Mouse (Mus musculus) intestine, embryonic 16.5 days (tissue): ENCODE measurements around the gene Pabpc4. TPM values are rescaled to one million over a fixed set of nuclear protein-coding genes. Genes with fewer than 3 reads are reported as not detected.

ENCODE experiments used
- ATAC-seq: fragments of 200-750 bp; cut with Nextera tagmentation; 2 replicates; pipeline ENCODE4 v1.8.0; 2017; ENCODE audit warnings: moderate TSS enrichment, moderate library complexity
- H3K27ac ChIP-seq: fragments of 300-500 bp; sonication (generic); 2 replicates; pipeline ENCODE4 v1.5.1; 2014; ENCODE audit warnings: mild to moderate bottlenecking, low read length
- H3K27me3 ChIP-seq: fragments of 300-500 bp; sonication (generic); replicated peaks from 2 replicates; pipeline ENCODE4 v1.6.1; 2014; ENCODE audit warnings: low read length, control low read depth, mixed read lengths; ENCODE audit not compliant: control insufficient read depth, insufficient read depth
- H3K36me3 ChIP-seq: fragments of 300-500 bp; sonication (generic); 2 replicates; pipeline ENCODE4 v1.6.1; 2014; ENCODE audit warnings: low read length, control low read depth; ENCODE audit not compliant: control insufficient read depth, insufficient read depth
- H3K4me1 ChIP-seq: fragments of 300-500 bp; sonication (generic); 2 replicates; pipeline ENCODE4 v1.6.1; 2014; ENCODE audit warnings: low read length, control low read depth, mixed read lengths; ENCODE audit not compliant: control insufficient read depth, insufficient read depth
- H3K4me2 ChIP-seq: fragments of 300-500 bp; sonication (generic); 2 replicates; pipeline ENCODE4 v1.6.1; 2014; ENCODE audit warnings: low read depth, low read length, control low read depth
- H3K4me3 ChIP-seq: fragments of 300-500 bp; sonication (generic); 2 replicates; pipeline ENCODE4 v1.5.1; 2014; ENCODE audit warnings: mild to moderate bottlenecking, low read length
- H3K9ac ChIP-seq: fragments of 300-500 bp; sonication (generic); 2 replicates; pipeline ENCODE4 v1.6.1; 2014; ENCODE audit warnings: low read depth, low read length
- H3K9me3 ChIP-seq: fragments of 300-500 bp; sonication (generic); 2 replicates; pipeline ENCODE4 v1.6.1; 2016; ENCODE audit warnings: low read length, control low read depth; ENCODE audit not compliant: control insufficient read depth
- WGBS: fragments of 180-500 bp; shearing (Covaris S2); extraction: QIAGEN DNeasy Blood & Tissue Kit; methylation state at CpG from one replicate; pipeline ENCODE4 v1.1.7; 2014; 5-methylcytosine and 5-hydroxymethylcytosine counted together
- polyA plus RNA-seq: library from polyadenylated mRNA; unstranded; fragments of >200 nt; fragmentation: Nextera tagmentation; extraction: Ambion mirVana; gene quantifications from 2 replicates; pipeline ENCODE4 v1.2.1, GENCODE M21; 2015

The Pabpc4 gene
- polyA plus RNA-seq, 1 experiment from 2014 or later = 36.7 TPM

GRCm38 (mm10) chr4:123246221-123246620 is 15.9 kb upstream of the Pabpc4 start:
- Histone ChIP-seq H3K9me3 (no peaks in the 10 kb centered on the region), H3K27me3 (no peaks in the 10 kb centered on the region), H3K36me3 (0 out of 2 replicates have a peak, but pooled peaks cover 2% of the 10 kb centered on the region), H3K27ac (0 out of 2 replicates have a peak overlapping the region, but pooled peaks have one; percentile 3), H3K4me2 (no peak overlapping the region), H3K9ac (no peak overlapping the region), H3K4me3 (no peak overlapping the region), H3K4me1 (peaks cover 3% of the 10 kb centered on the region)
- no peak for ATAC-seq
- 85% methylated on average over 7 of the region's 7 CpGs for WGBS

DNA sequence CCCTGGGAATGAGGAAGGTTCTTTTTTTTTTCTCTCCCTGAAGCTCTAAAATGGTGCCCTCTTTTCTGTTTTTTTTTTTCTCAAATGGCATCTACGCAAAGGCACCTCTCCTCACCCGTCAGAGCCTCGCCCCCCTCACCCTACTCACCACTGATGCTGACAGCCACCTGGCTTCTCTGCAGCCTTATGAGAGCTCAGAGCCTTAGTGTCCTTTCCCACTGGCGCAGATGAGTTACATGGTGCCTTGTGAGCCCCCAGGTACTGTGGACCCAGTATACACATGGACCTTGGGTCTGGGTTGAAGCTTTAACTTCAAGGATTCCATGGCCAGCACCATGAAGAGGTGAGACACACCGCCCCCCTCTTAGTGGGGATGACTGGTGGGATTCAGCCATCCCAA is 15.5 kb upstream of the Pabpc4 start:
- H3K27me3 ChIP-seq = no peaks in the 10 kb centered on the region
- 0 out of 2 replicates have a peak, but pooled peaks cover 2% of the 10 kb centered on the region for H3K36me3 ChIP-seq
- no peaks in the 10 kb centered on the region for H3K9me3 ChIP-seq
- no peak; the same call in 1 of the 2 replicates for ATAC-seq
- no peak overlapping the region for H3K4me2 ChIP-seq
- no peak overlapping the region for H3K9ac ChIP-seq
- no peak overlapping the region for H3K4me3 ChIP-seq
- H3K27ac ChIP-seq = 0 out of 2 replicates have a peak overlapping the region, but pooled peaks have one; percentile 3
- peaks cover 3% of the 10 kb centered on the region for H3K4me1 ChIP-seq
- 87% methylated on average over 5 of the region's 5 CpGs for WGBS

DNA sequence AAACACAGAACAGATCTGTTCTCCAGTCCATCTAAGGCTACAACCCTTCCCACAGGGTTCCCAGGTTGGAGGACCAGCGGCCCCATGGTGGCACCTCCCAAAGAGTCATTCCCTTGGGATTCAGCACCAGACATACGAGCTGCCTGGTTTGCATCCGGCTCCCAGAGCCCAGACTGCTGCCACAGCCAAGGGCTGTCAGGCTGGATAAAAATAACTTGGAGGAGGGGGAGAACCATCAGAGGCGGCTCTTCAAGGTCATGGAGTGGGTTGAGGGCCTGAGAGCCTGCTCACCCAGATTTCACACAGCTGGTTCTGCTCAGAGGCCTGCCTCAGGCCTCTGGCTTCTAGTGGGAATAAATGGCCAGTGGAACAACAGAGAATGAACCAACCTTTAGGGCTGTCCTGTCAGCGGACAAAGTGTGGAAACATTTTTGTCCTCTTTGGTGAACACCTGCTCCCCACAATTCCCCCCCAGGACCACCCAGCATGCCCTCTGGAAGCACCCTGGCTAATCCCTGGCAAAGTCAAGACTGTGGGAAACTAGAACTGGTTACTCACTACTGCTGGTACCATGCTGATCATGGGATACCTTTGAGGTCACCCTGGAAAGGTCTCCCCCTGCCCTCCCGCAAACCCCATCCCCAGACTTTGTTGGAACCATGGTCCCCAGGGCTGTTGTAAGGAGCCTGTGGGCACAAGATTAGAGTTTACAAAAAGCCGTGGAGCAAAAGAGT is 14.8 kb upstream of the Pabpc4 start:
- 46% methylated on average over 7 of the region's 7 CpGs for WGBS
- Histone ChIP-seq H3K27ac (peak overlapping the region; percentile 15; the same call in 1 of the 2 replicates), H3K27me3 (no peaks in the 10 kb centered on the region), H3K9ac (no peak overlapping the region), H3K36me3 (no peaks in the 10 kb centered on the region), H3K4me3 (no peak overlapping the region), H3K4me2 (no peak overlapping the region), H3K4me1 (peaks cover 3% of the 10 kb centered on the region), H3K9me3 (no peaks in the 10 kb centered on the region)
- peak; percentile 72 for ATAC-seq

- H3K4me3 ChIP-seq = no peak overlapping the region
- no peak overlapping the region for H3K9ac ChIP-seq
- H3K27ac ChIP-seq = no peak overlapping the region
These were observed 13.1 kb upstream of the Pabpc4 start for GRCm38 (mm10) chr4:123248971-123249567.

DNA sequence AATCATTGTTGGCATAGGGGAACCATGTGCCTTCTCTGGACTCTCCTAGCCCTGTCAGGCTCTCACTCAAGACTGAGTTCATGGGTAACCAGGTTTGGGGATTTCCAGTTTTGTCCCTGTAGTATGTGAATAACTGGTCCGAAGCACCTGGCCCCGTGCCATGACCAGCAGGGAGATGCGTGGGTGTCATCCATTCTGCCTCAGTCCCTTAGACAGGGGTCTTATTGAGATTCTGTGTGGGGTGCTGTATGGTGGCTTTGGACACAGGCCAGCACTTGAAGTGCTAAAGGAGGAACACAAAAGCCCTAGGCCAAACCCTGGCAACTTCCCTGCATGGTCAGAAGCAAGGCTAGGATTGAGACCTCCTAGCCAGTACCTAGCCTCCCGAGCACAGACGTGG is 9.9 kb upstream of the Pabpc4 start:
- H3K4me1 ChIP-seq = no peaks in the 10 kb centered on the region; the same call in 1 of the 2 replicates
- H3K27ac ChIP-seq = no peak overlapping the region
- H3K36me3 ChIP-seq = no peaks in the 10 kb centered on the region
- no peak for ATAC-seq
- no peak overlapping the region for H3K4me2 ChIP-seq
- WGBS = 77% methylated on average over 5 of the region's 5 CpGs
- H3K9me3 ChIP-seq = no peaks in the 10 kb centered on the region
- H3K4me3 ChIP-seq = no peak overlapping the region
- no peaks in the 10 kb centered on the region for H3K27me3 ChIP-seq
- H3K9ac ChIP-seq = no peak overlapping the region

More at GRCm38 (mm10) chr4:123248971-123249567, 13.1 kb upstream of the Pabpc4 start:
- Histone ChIP-seq H3K4me2 (no peak overlapping the region), H3K36me3 (no peaks in the 10 kb centered on the region), H3K4me1 (peaks cover 3% of the 10 kb centered on the region), H3K9me3 (no peaks in the 10 kb centered on the region), H3K27me3 (no peaks in the 10 kb centered on the region)
- ATAC-seq = no peak
- WGBS = 65% methylated on average over 7 of the region's 7 CpGs

GRCm38 (mm10) chr4:123254617-123255016 is 7.5 kb upstream of the Pabpc4 start:
- Histone ChIP-seq H3K9ac (no peak overlapping the region), H3K9me3 (no peaks in the 10 kb centered on the region), H3K27ac (no peak overlapping the region), H3K4me1 (no peaks in the 10 kb centered on the region), H3K4me2 (no peak overlapping the region), H3K36me3 (no peaks in the 10 kb centered on the region), H3K4me3 (no peak overlapping the region), H3K27me3 (no peaks in the 10 kb centered on the region)
- ATAC-seq = peak; percentile 72; the same call in 1 of the 2 replicates
- WGBS = 14% methylated on average over 5 of the region's 5 CpGs

GRCm38 (mm10) chr4:123260071-123260746 is 1.9 kb upstream of the Pabpc4 start:
- Histone ChIP-seq H3K4me1 (peaks cover 12% of the 10 kb centered on the region), H3K9me3 (no peaks in the 10 kb centered on the region), H3K4me2 (no peak overlapping the region), H3K4me3 (no peak overlapping the region), H3K9ac (peak overlapping the region; percentile 26; the same call in 1 of the 2 replicates), H3K27ac (0 out of 2 replicates have a peak overlapping the region, but pooled peaks have one; percentile 32), H3K27me3 (no peaks in the 10 kb centered on the region), H3K36me3 (no peaks in the 10 kb centered on the region)
- peak; percentile 80 for ATAC-seq
- 28% methylated on average over 8 of the region's 8 CpGs for WGBS

DNA sequence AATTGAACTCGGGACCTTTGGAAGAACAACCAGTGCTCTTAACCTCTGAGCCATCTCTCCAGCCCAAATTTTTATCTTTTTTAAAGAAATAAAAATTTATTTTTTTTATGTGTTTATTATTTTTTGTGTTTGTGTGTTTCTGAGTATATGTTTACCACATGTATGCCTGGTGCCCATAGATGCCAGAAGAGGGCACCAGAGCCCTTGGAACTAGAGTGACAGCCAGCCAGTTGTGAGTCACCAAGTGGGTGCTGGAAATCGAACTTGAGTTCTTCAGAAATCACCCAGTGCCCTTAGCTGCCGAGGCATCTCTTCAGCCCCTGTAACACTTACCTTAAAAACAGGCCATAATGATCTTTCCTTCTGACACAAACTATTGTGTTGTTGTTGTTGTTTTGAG is 8.9 kb downstream of the Pabpc4 start:
- Histone ChIP-seq H3K4me3 (no peak overlapping the region), H3K27ac (no peak overlapping the region), H3K27me3 (no peaks in the 10 kb centered on the region), H3K9me3 (no peaks in the 10 kb centered on the region), H3K9ac (no peak overlapping the region), H3K4me2 (no peak overlapping the region), H3K36me3 (no peaks in the 10 kb centered on the region), H3K4me1 (no peaks in the 10 kb centered on the region)
- 90% methylated on average over 3 of the region's 3 CpGs for whole genome bisulfite sequencing
- ATAC-seq = no peak

GRCm38 (mm10) chr4:123280117-123280516 is 18.0 kb downstream of the Pabpc4 start:
- no peak overlapping the region for H3K9ac ChIP-seq
- H3K36me3 ChIP-seq = no peaks in the 10 kb centered on the region
- no peak for ATAC-seq
- H3K4me1 ChIP-seq = peaks cover 14% of the 10 kb centered on the region
- H3K4me2 ChIP-seq = no peak overlapping the region
- H3K4me3 ChIP-seq = no peak overlapping the region
- no peaks in the 10 kb centered on the region for H3K27me3 ChIP-seq
- no peaks in the 10 kb centered on the region for H3K9me3 ChIP-seq
- WGBS = 72% methylated on average over 3 of the region's 3 CpGs
- no peak overlapping the region for H3K27ac ChIP-seq
